Mouse (Mus musculus) thymus, adult 2 months (tissue): ENCODE measurements at regions not wholly inside any gene's neighbourhood (a gene's known extent, or its start where the extent isn't known, plus 50 kb on each side); places are given as distances from the start of the nearest gene placed in this dataset.

Experiments
- DNase-seq: peaks from one replicate; pipeline ENCODE4 v3.0.0; 2021
- H3K27ac ChIP-seq: fragments of 200-500 bp; 2 replicates; pipeline ENCODE4 v1.5.1; 2012; ENCODE audit warnings: low read length, control low read depth; ENCODE audit not compliant: control insufficient read depth, insufficient read depth
- H3K27me3 ChIP-seq: fragments of 200-500 bp; 2 replicates; pipeline ENCODE4 v1.6.1; 2012; ENCODE audit warnings: mild to moderate bottlenecking, low read length, moderate library complexity, mixed read lengths; ENCODE audit not compliant: control insufficient read depth, insufficient read depth
- H3K36me3 ChIP-seq: fragments of 200-500 bp; 2 replicates; pipeline ENCODE4 v1.6.1; 2012; ENCODE audit warnings: mild to moderate bottlenecking, low read length, moderate library complexity; ENCODE audit not compliant: control insufficient read depth, insufficient read depth
- H3K4me1 ChIP-seq: fragments of 200-500 bp; replicated peaks from 2 replicates; pipeline ENCODE4 v1.6.1; 2012; ENCODE audit warnings: low read length; ENCODE audit not compliant: control insufficient read depth, insufficient read depth
- H3K4me3 ChIP-seq: fragments of 200-500 bp; 2 replicates; pipeline ENCODE4 v1.5.1; 2012; ENCODE audit warnings: mild to moderate bottlenecking, low read length, control low read depth, moderate library complexity; ENCODE audit not compliant: control insufficient read depth, insufficient read depth
- CTCF ChIP-seq: fragments of 200-500 bp; IDR thresholded peaks from 2 replicates; pipeline ENCODE4 v1.5.1; 2012; ENCODE audit warnings: mild to moderate bottlenecking, control low read depth, low read length, moderate library complexity, borderline replicate concordance; ENCODE audit not compliant: control insufficient read depth, poor library complexity, insufficient read depth; ENCODE audit errors: extremely low read depth
- POLR2A ChIP-seq: fragments of 200-500 bp; IDR thresholded peaks from 2 replicates; pipeline ENCODE4 v1.6.1; 2012; ENCODE audit warnings: mild to moderate bottlenecking, low read length, control low read depth, moderate library complexity; ENCODE audit not compliant: control insufficient read depth, poor library complexity, insufficient read depth; ENCODE audit errors: extremely low read depth
- whole genome bisulfite sequencing: fragments of 180-500 bp; shearing (Covaris S2); methylation state at CpG from one replicate; pipeline ENCODE4 v1.1.7; 2018; 5-methylcytosine and 5-hydroxymethylcytosine counted together

DNA sequence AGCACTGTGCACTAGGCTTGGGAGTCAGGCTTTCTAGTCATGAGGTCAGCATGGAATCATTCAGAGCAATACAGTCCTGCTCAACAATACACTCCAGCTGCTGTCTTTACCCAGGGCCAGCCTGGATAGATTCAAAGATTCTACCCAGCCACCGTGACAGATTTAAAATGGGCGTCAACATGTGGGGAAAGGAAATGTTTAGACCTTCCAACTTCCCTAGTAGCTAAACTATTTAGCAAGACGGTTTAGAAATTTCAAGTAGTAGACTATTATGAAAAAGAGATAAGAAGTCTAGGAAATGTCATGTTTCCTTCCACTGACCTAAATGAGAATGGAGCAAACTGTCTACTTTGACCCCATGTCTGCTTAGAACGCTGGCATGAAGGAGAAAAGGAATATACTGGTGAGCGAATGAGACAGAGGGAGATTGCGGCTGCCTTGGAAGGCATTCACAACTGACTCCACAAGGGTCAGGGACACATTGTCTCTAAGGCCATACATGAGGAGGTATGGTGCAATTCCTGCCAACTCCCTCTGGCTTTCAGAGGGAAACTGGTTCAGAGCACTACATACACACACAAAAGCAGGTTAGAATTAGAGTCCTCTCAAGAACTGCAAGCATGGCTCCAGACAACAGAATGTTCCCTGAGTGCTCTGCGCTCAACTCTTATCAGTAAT lies 364.6 kb upstream of the Acvr2a start:
- H3K4me3 ChIP-seq: no peak overlapping the region
- WGBS: 80% methylated on average over 7 of the region's 7 CpGs
- TF ChIP-seq POLR2A: no peak
- TF ChIP-seq CTCF: no peak
- H3K27me3 ChIP-seq: no peaks in the 10 kb centered on the region
- H3K27ac ChIP-seq: no peak overlapping the region
- no peaks in the 10 kb centered on the region for H3K4me1 ChIP-seq
- H3K36me3 ChIP-seq: no peaks in the 10 kb centered on the region
- no peak for DNase-seq

DNA sequence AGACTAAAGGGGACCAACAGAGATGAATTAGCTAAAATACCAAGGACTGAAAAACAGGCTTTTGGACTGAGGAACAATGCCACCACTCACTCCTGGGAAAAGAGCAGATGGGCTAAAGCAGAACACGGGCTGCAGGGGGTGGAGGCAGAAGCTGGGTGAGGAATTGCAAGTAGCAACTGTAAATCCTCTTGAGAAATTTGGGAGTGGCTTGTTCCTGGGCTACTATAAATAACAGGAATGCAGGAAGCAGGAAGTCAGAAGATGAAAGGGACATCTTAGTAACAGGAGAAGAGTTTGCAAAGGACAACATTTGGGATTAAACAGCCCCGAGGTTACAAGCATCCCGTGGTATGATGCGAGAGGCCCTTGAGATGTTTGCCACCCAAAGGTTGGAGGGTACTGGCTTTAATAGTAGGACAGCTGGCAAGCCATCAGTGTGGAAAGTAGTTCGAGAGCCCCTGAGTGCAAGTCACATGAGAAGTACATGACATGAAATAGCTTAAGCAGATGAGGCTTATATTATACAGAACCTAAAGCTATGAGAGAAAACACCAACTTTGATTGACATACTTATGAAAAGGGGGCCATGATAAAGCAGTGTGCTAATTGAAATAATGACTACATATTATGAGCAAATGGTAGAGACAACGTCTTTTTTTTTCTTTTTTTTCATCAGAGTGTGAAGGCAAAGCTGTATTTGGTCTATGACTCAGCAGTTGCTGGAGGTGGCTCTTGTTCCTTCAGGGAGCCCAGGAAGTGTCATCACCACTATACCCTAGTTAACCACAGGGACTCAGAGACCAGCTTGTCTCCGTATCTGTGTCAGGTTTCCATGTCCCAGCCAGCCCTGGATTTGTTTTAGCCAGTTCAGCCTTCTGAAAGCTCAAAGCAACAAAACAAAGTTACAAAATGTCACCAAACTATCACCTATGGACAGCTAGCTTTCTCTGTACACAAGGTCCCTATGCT lies 357.6 kb upstream of the Acvr2a start:
- H3K27ac ChIP-seq: no peak overlapping the region
- TF ChIP-seq POLR2A (no peak), CTCF (no peak)
- no peak for DNase-seq

DNA sequence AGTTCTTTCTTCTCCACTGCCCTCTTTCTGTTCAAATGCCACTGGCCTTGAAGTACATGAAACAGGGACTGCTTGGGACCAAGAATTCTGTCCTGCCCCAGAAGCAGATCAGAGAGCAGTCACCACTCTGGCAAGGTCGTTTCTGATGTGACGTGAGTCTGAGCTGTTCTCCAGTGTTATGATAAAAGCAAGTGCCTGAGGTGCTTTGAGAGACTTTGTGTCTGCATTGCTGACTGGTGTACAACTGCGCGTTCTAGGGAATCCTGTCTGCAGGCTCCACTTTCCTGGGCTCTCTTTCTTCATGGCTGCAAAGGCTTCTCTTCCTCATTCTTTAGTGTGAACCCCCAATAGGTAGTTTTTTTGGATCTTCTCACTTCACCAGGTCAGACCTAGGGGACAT lies 356.8 kb upstream of the Acvr2a start:
- TF ChIP-seq CTCF (no peak), POLR2A (no peak)
- DNase-seq: no peak
- Histone ChIP-seq H3K4me1 (no peaks in the 10 kb centered on the region), H3K27me3 (no peaks in the 10 kb centered on the region), H3K36me3 (no peaks in the 10 kb centered on the region), H3K4me3 (no peak overlapping the region), H3K27ac (no peak overlapping the region)
- 91% methylated on average over 4 of the region's 4 CpGs for WGBS

More for the DNA sequence above, 357.6 kb upstream of the Acvr2a start:
- Histone ChIP-seq H3K27me3 (no peaks in the 10 kb centered on the region), H3K36me3 (no peaks in the 10 kb centered on the region), H3K4me1 (no peaks in the 10 kb centered on the region), H3K4me3 (no peak overlapping the region)
- 57% methylated on average over 7 of the region's 7 CpGs for WGBS

DNA sequence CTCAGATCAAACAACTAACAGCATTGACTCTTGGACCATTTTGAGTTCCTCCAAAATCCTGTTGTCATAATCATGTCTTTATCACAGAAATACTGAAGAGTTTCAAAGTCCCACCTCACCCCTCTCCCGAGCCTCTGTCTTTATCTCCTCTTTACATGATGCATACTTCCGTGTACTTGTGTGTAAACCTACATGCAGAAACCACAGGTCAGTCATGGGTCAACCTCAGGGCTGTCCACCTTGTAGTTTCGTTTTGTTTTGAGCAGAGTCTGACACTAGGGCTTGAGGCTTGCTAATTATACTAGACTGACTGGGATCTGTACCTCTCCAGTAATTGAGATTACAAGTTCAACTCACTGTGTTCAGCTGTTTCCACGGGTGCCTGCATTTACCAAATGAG lies 348.4 kb upstream of the Acvr2a start:
- WGBS: 92% methylated on average over 4 of the region's 4 CpGs

DNA sequence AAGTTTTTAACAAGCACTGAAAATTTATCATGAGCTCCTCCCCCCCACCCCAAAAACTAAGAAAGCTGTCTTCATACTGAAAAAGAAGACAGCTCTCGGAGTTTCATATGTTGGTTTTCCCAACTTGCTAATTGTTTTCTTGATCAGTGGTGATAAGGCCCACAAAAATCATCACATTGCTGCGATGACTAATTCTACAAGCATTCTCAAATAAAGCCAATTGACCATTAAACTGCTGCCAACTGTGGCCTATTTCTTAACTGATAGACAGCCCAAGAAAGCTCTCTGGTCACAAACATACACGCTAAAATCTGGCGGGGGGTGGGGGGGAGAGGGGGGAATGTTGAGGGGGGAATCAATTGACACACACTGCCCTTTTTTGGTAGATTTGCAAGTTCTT lies 345.0 kb upstream of the Acvr2a start:
- 66% methylated on average over 4 of the region's 4 CpGs for WGBS
- TF ChIP-seq POLR2A (no peak), CTCF (no peak)
- DNase-seq: no peak
- H3K36me3 ChIP-seq: no peaks in the 10 kb centered on the region
- H3K27me3 ChIP-seq: no peaks in the 10 kb centered on the region
- H3K4me3 ChIP-seq: no peak overlapping the region
- H3K27ac ChIP-seq: no peak overlapping the region
- no peaks in the 10 kb centered on the region; the same call in 1 of the 2 replicates for H3K4me1 ChIP-seq

More for the DNA sequence above, 348.4 kb upstream of the Acvr2a start:
- TF ChIP-seq POLR2A: no peak
- no peak for TF ChIP-seq CTCF
- Histone ChIP-seq H3K4me3 (no peak overlapping the region), H3K36me3 (no peaks in the 10 kb centered on the region), H3K4me1 (no peaks in the 10 kb centered on the region; the same call in 1 of the 2 replicates), H3K27me3 (no peaks in the 10 kb centered on the region), H3K27ac (no peak overlapping the region)
- DNase-seq: no peak

DNA sequence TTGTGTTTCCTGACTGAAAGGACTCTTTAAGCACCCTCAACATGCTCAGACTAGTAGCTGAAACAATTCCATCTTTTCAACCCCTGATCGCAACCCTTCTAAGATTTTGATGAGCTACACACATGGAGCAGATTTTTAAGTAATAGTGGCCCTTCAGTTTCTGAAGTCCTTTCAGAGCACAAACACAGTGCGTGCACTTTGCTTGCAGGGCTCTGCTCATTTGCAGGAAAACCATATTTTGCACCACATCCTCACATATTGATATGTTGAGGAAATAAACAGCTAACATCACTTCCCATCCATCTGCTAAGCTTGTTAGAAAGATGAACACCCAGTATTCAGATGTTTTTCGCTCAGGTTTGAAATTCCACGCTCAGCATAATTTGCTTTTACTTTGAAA lies 344.6 kb upstream of the Acvr2a start:
- DNase-seq: no peak
- 50% methylated on average over 4 of the region's 4 CpGs for WGBS
- H3K4me3 ChIP-seq: no peak overlapping the region

More for the DNA sequence above, 344.6 kb upstream of the Acvr2a start:
- H3K4me1 ChIP-seq: no peaks in the 10 kb centered on the region; the same call in 1 of the 2 replicates
- no peak overlapping the region for H3K27ac ChIP-seq
- no peaks in the 10 kb centered on the region for H3K27me3 ChIP-seq
- H3K36me3 ChIP-seq: no peaks in the 10 kb centered on the region
- TF ChIP-seq CTCF (no peak), POLR2A (no peak)
